Mouse (Mus musculus) CH12.LX (cell line): ENCODE results near the gene Tgfa.

Experiments
- EP300 ChIP-seq: IDR thresholded peaks from 2 replicates; pipeline ENCODE4 v1.6.1; 2011; ENCODE audit warnings: low read length, improper control_type of control experiment
- MAX ChIP-seq: IDR thresholded peaks from 2 replicates; pipeline ENCODE4 v1.6.1; 2011; ENCODE audit warnings: low read length, improper control_type of control experiment
- POLR2AphosphoS2 ChIP-seq: IDR thresholded peaks from 2 replicates; pipeline ENCODE4 v1.6.1; 2011; ENCODE audit warnings: low read depth, low read length, improper control_type of control experiment

DNA sequence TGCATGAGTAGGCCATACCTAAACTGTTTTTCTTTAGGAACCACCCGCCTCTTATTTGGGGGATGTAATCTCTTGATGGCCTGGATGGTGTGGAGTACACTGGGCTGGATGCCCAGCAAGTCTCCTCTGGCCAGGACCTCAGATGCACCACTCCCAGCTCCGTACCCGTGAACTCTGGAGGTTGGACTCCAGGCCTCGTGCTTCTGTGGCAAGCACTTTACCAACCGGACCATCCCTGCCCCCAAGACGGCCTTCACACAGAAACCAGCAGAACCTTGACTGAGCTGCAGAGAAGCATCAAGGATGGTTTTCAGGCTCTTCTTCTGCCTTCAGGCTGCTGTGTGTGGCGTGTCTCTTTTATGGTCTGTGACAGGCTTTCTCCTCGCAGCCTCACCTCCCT is 98.3 kb downstream of the Tgfa start:
- TF ChIP-seq POLR2AphosphoS2 (no peak), EP300 (no peak), MAX (no peak)
